Mouse (Mus musculus) forebrain, embryonic 16.5 days (tissue): ENCODE data around the gene Mcm6. TPM values are rescaled to one million over a fixed set of nuclear protein-coding genes. Genes with fewer than 3 reads are reported as not detected.
A peak's percentile ranks its signal among the peaks of the same experiment; 100 is the strongest.

Experiments
- ATAC-seq: fragments of 200-750 bp; cut with Nextera tagmentation; 2 replicates; pipeline ENCODE4 v1.8.0; 2017; ENCODE audit warnings: mild to moderate bottlenecking, moderate library complexity
- H3K27ac ChIP-seq: fragments of 300-500 bp; sonication (generic); 2 replicates; pipeline ENCODE4 v1.5.1; 2014; ENCODE audit warnings: low read length, control low read depth
- H3K27me3 ChIP-seq: fragments of 300-500 bp; sonication (generic); replicated peaks from 2 replicates; pipeline ENCODE4 v1.6.1; 2014; ENCODE audit warnings: low read length; ENCODE audit not compliant: control insufficient read depth, insufficient read depth
- H3K36me3 ChIP-seq: fragments of 300-500 bp; sonication (generic); 2 replicates; pipeline ENCODE4 v1.6.1; 2014; ENCODE audit not compliant: control insufficient read depth, insufficient read depth
- H3K4me1 ChIP-seq: fragments of 300-500 bp; sonication (generic); replicated peaks from 2 replicates; pipeline ENCODE4 v1.6.1; 2014; ENCODE audit warnings: low read length; ENCODE audit not compliant: control insufficient read depth, insufficient read depth
- H3K4me2 ChIP-seq: fragments of 300-500 bp; sonication (generic); 2 replicates; pipeline ENCODE4 v1.6.1; 2014; ENCODE audit warnings: mild to moderate bottlenecking, low read length, control low read depth
- H3K4me3 ChIP-seq: fragments of 300-500 bp; sonication (generic); replicated peaks from 2 replicates; pipeline ENCODE4 v1.5.1; 2014; ENCODE audit warnings: mild to moderate bottlenecking, low read length, control low read depth
- H3K9ac ChIP-seq: fragments of 300-500 bp; sonication (generic); replicated peaks from 2 replicates; pipeline ENCODE4 v1.6.1; 2014; ENCODE audit warnings: low read depth, low read length, control low read depth
- H3K9me3 ChIP-seq: fragments of 300-500 bp; sonication (generic); 2 replicates; pipeline ENCODE4 v1.6.1; 2016; ENCODE audit warnings: low read length; ENCODE audit not compliant: control insufficient read depth
- WGBS: fragments of 180-500 bp; shearing (Covaris S2); extraction: QIAGEN DNeasy Blood & Tissue Kit; methylation state at CpG from one replicate; pipeline ENCODE4 v1.1.7; 2014; 5-methylcytosine and 5-hydroxymethylcytosine counted together
- polyA plus RNA-seq: library from polyadenylated mRNA; unstranded; fragments of >200 nt; fragmentation: Nextera tagmentation; extraction: Ambion mirVana; gene quantifications from 2 replicates; pipeline ENCODE4 v1.2.1, GENCODE M21; 2015

Gene Mcm6
- polyA plus RNA-seq, 1 experiment from 2014 or later, result 95.3 TPM

DNA sequence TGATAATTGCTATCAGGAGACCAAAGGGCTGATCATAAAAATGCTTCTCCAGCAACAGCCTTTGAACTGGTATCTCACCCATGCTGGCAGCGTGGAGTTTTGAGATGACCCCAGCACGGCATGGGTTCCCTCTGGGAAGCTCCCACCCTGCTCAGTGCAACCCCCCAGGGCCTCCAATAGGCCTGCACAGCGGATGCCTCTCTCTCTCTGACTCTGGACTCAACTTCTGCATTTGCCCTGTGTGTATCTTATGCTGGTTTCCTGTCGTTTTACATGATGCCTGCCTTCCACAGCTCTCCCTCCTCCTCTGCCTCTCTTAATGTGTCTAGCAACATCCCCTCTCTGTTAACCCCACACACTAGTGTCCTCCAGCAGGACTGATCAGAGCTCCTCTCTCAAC is 44.8 kb downstream of the Mcm6 start:
- Histone ChIP-seq H3K27ac (no peak overlapping the region), H3K4me3 (no peak overlapping the region), H3K4me2 (no peak overlapping the region), H3K4me1 (no peaks in the 10 kb centered on the region), H3K27me3 (no peaks in the 10 kb centered on the region), H3K36me3 (no peaks in the 10 kb centered on the region), H3K9me3 (no peaks in the 10 kb centered on the region), H3K9ac (no peak overlapping the region)
- WGBS, result 74% methylated on average over 4 of the region's 4 CpGs
- ATAC-seq, result no peak

GRCm38 (mm10) chr1:128309043-128309442 is 50.4 kb downstream of the Mcm6 start:
- H3K36me3 ChIP-seq, result no peaks in the 10 kb centered on the region
- no peaks in the 10 kb centered on the region for H3K9me3 ChIP-seq
- WGBS, result 91% methylated on average over 3 of the region's 3 CpGs
- H3K27me3 ChIP-seq, result no peaks in the 10 kb centered on the region
- no peak overlapping the region for H3K4me3 ChIP-seq
- no peak for ATAC-seq
- H3K4me2 ChIP-seq, result no peak overlapping the region
- H3K9ac ChIP-seq, result no peak overlapping the region
- no peaks in the 10 kb centered on the region for H3K4me1 ChIP-seq
- no peak overlapping the region for H3K27ac ChIP-seq

DNA sequence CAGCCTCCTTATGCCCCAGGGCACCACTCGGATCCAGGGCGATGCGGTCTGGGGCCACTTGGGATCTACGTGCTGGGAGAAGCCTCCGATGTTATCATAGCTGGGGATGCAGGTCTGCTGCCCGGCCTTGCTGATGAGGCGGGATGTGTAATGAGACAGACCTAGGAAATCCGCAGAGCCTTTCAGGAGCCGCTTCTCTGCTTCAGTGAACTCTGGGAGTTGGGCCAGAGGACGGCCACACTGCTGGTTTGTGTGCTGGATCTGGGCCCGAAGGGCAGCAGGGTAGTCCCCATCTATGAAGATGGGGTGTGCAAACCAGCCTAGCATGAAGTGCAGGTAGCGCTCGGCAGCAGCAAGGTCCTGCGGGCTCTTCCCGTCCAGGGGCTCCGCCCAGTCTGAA is 55.6 kb downstream of the Mcm6 start:
- whole genome bisulfite sequencing, result 63% methylated on average over 16 of the region's 16 CpGs
- Histone ChIP-seq H3K36me3 (no peaks in the 10 kb centered on the region), H3K4me3 (peak overlapping the region; percentile 12), H3K9ac (no peak overlapping the region), H3K27me3 (no peaks in the 10 kb centered on the region), H3K4me2 (peak overlapping the region; percentile 41), H3K4me1 (no peaks in the 10 kb centered on the region), H3K9me3 (no peaks in the 10 kb centered on the region), H3K27ac (no peak overlapping the region)
- ATAC-seq, result peak; percentile 80

DNA sequence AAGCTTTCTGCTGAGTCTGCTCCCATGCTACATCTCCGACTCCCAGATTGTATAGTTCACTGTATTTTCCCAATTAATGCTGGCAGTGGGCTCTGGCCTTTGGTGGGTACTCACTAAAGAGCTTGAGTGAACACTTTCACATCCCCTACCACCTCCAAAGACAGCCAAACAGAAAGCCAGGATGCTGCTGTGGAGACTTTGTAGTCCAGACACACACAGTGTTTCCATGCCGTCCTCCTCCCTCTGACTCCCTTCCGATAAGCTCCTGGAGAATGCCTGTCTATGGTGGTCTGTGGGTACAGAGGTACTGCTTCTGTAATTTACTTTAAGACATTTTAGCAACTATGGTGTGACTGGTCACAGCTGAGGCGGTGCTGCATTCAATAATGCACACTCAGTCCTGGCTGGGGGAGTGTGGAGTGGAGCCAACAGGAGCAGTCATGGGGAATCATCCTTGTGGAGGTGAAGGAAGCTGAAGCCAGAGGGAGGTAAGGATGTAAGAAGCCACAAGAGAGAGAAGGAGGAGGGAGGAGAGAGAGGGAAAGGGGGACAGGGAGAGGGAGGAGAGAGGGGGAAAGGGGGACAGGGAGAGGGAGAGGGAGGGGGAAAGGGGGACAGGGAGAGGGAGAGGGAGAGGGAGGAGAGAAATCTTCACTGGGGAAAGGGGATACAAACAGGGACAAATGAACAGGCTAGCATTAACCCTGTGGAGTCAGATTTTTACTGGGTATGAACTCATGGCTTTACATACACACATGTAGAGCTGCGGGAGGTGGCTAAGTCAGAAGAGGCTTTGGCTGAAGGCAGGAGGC is 63.5 kb downstream of the Mcm6 start:
- WGBS, result 53% methylated on average over 5 of the region's 5 CpGs
- ATAC-seq, result peak; percentile 43
- Histone ChIP-seq H3K27me3 (no peaks in the 10 kb centered on the region), H3K9me3 (no peaks in the 10 kb centered on the region), H3K4me1 (no peaks in the 10 kb centered on the region), H3K9ac (no peak overlapping the region), H3K36me3 (no peaks in the 10 kb centered on the region), H3K4me3 (no peak overlapping the region), H3K4me2 (no peak overlapping the region), H3K27ac (no peak overlapping the region)

GRCm38 (mm10) chr1:128295296-128295695 is 64.2 kb downstream of the Mcm6 start:
- Histone ChIP-seq H3K4me3 (no peak overlapping the region), H3K9me3 (no peaks in the 10 kb centered on the region), H3K36me3 (no peaks in the 10 kb centered on the region), H3K9ac (no peak overlapping the region), H3K4me1 (no peaks in the 10 kb centered on the region), H3K4me2 (no peak overlapping the region), H3K27me3 (no peaks in the 10 kb centered on the region), H3K27ac (no peak overlapping the region)
- 83% methylated on average over 8 of the region's 8 CpGs for WGBS
- no peak for ATAC-seq

- H3K9me3 ChIP-seq, result no peaks in the 10 kb centered on the region
- H3K27ac ChIP-seq, result no peak overlapping the region
- H3K4me1 ChIP-seq, result no peaks in the 10 kb centered on the region
- ATAC-seq, result no peak
- no peaks in the 10 kb centered on the region for H3K36me3 ChIP-seq
- H3K9ac ChIP-seq, result no peak overlapping the region
- H3K4me3 ChIP-seq, result no peak overlapping the region
- no peaks in the 10 kb centered on the region for H3K27me3 ChIP-seq
- no peak overlapping the region for H3K4me2 ChIP-seq
- 73% methylated on average over 12 of the region's 12 CpGs for WGBS
Measured at GRCm38 (mm10) chr1:128293524-128293923, 65.9 kb downstream of the Mcm6 start.

DNA sequence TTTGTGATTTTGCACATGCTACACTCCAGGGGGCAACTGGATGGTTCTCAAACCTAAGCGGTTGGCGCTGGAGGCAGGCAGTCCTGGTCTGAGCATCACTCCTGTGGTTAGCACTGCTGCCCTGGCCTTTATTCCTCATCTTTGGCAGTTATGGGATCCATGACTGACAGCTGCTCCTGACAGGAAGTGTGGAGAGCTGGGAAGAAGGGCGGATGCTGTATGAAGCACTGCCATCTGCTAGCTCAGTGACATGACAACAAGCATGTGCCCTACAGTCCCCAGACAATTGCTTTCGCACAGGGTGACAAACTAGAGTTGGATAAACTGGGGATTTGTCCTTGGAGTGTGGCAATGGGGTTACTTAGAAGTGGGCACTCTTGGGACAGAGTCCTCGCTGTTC is 69.2 kb downstream of the Mcm6 start:
- ATAC-seq, result peak; percentile 50; the same call in 1 of the 2 replicates
- 77% methylated on average over 5 of the region's 5 CpGs for WGBS

DNA sequence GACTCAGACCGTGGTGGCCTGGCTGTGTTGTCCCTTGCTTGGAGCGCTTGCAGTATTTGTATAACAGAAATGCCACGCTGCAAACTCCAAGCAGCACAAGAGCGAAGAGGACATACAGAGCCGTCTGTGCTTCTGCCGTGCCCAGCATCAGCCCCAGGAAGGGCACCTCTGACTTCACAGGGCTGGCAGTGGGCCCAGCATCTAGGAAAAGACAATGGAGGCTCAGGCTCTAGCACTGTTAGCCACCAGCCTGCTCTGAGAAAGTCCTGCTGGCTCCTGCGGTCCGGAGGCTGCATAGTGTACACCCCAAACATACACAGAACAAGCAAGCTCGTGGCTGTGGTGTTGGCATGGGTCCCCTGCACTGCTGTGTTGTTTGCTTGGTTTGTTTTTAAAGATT is 74.3 kb downstream of the Mcm6 start:
- no peaks in the 10 kb centered on the region for H3K27me3 ChIP-seq
- ATAC-seq, result 0 out of 2 replicates have a peak, but pooled peaks have one; percentile 18
- no peak overlapping the region for H3K4me2 ChIP-seq
- no peak overlapping the region for H3K27ac ChIP-seq
- 62% methylated on average over 9 of the region's 9 CpGs for WGBS
- H3K9ac ChIP-seq, result no peak overlapping the region
- H3K4me3 ChIP-seq, result no peak overlapping the region
- no peaks in the 10 kb centered on the region; the same call in 1 of the 2 replicates for H3K36me3 ChIP-seq
- 0 out of 2 replicates have a peak, but pooled peaks cover 2% of the 10 kb centered on the region for H3K9me3 ChIP-seq
- H3K4me1 ChIP-seq, result no peaks in the 10 kb centered on the region

More for the DNA sequence above, 69.2 kb downstream of the Mcm6 start:
- Histone ChIP-seq H3K27ac (no peak overlapping the region), H3K4me2 (no peak overlapping the region), H3K9ac (no peak overlapping the region), H3K9me3 (no peaks in the 10 kb centered on the region), H3K27me3 (no peaks in the 10 kb centered on the region), H3K36me3 (no peaks in the 10 kb centered on the region), H3K4me3 (no peak overlapping the region), H3K4me1 (no peaks in the 10 kb centered on the region)

DNA sequence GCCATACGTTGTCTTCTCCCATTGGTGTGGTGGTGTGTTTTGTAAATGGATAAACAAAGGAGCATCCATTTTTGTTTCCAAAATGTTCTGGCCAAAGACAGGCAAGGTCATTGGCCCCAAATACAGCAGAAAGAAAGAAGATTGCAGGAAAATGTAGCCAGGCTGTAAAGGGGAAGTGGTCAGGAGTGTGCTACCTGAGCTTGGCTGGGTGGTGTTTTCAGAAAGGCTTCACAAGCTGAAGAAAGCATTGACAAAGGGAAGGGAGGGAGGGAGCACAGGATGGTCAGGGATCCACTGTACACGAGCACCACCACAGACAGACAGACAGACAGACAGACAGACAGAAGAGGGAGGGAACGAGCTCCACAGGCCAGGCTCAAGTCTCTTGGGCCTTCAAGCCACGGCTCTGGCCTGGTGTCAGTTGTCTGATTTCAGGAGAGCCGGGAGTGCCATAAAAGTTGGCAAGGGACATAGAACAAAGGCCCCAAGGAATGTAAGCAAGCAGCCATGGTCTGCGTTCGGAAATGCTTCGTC is 75.2 kb downstream of the Mcm6 start:
- Histone ChIP-seq H3K27me3 (no peaks in the 10 kb centered on the region), H3K4me3 (no peak overlapping the region), H3K9me3 (0 out of 2 replicates have a peak, but pooled peaks cover 2% of the 10 kb centered on the region), H3K9ac (no peak overlapping the region), H3K4me2 (no peak overlapping the region), H3K36me3 (peaks cover 8% of the 10 kb centered on the region), H3K27ac (no peak overlapping the region), H3K4me1 (no peaks in the 10 kb centered on the region)
- WGBS, result 88% methylated on average over 8 of the region's 8 CpGs
- no peak for ATAC-seq
